Mouse (Mus musculus) liver, adult 2 months (tissue): ENCODE measurements around the gene Syn3. TPM values are rescaled to one million over a fixed set of nuclear protein-coding genes. Genes with fewer than 3 reads are reported as not detected.

Source experiments
- DNase-seq: peaks from one replicate; pipeline ENCODE4 v3.0.0-alpha.2; 2011; ENCODE audit warnings: low read depth, low spot score; ENCODE audit errors: extremely low read depth
- H3K27ac ChIP-seq: fragments of 200-500 bp; replicated peaks from 2 replicates; pipeline ENCODE4 v1.5.1; 2012; ENCODE audit warnings: low read depth, mild to moderate bottlenecking, control low read depth, inconsistent platforms, low read length; ENCODE audit not compliant: insufficient read depth
- H3K27me3 ChIP-seq: fragments of 200-500 bp; 2 replicates; pipeline ENCODE4 v1.6.1; 2012; ENCODE audit warnings: mild to moderate bottlenecking, moderate library complexity, low read length, inconsistent platforms; ENCODE audit not compliant: control insufficient read depth, insufficient read depth
- H3K36me3 ChIP-seq: fragments of 200-500 bp; 2 replicates; pipeline ENCODE4 v1.6.1; 2012; ENCODE audit warnings: low read length, inconsistent platforms; ENCODE audit not compliant: control insufficient read depth, insufficient read depth
- H3K4me1 ChIP-seq: fragments of 200-500 bp; 2 replicates; pipeline ENCODE4 v1.6.1; 2011; ENCODE audit warnings: low read length; ENCODE audit not compliant: control insufficient read depth, insufficient read depth
- H3K4me3 ChIP-seq: fragments of 200-500 bp; 2 replicates; pipeline ENCODE4 v1.5.1; 2011; ENCODE audit warnings: low read depth, mild to moderate bottlenecking, control low read depth, low read length, moderate library complexity; ENCODE audit not compliant: insufficient read depth
- H3K79me2 ChIP-seq: fragments of 200-500 bp; 2 replicates; pipeline ENCODE4 v1.6.1; 2012; ENCODE audit warnings: inconsistent platforms, mild to moderate bottlenecking, low read length, moderate library complexity; ENCODE audit not compliant: control insufficient read depth, insufficient read depth
- H3K9ac ChIP-seq: fragments of 200-500 bp; 2 replicates; pipeline ENCODE4 v1.6.1; 2012; ENCODE audit warnings: low read depth, mild to moderate bottlenecking, control low read depth, inconsistent platforms, low read length
- CTCF ChIP-seq: fragments of 200-500 bp; IDR thresholded peaks from 2 replicates; pipeline ENCODE4 v1.5.1; 2011; ENCODE audit warnings: low read depth, low read length, control low read depth
- POLR2A ChIP-seq: fragments of 200-500 bp; IDR thresholded peaks from 2 replicates; pipeline ENCODE4 v1.6.1; 2011; ENCODE audit warnings: low read length, control low read depth; ENCODE audit not compliant: insufficient read depth; ENCODE audit errors: extremely low read depth
- WGBS: fragments of 180-500 bp; shearing (Covaris S2); methylation state at CpG from one replicate; pipeline ENCODE4 v1.1.7; 2018; 5-methylcytosine and 5-hydroxymethylcytosine counted together
- polyA plus RNA-seq: library from polyadenylated mRNA; depleted of rRNA; stranded (reverse); fragments of >200 nt; gene quantifications from 2 replicates; pipeline ENCODE4 v1.2.3, GENCODE M21; 2012
- total RNA-seq: library from RNA; depleted of rRNA; stranded (reverse); fragments of >200 nt; gene quantifications from 2 replicates; pipeline ENCODE4 v1.2.3, GENCODE M21; 2014

Gene Syn3
- total and polyA plus RNA-seq, 2 experiments, result 0.81 to 0.83 TPM

GRCm38 (mm10) chr10:86275585-86275984, 223.1 kb downstream of the Syn3 start:
- 91% methylated on average over 5 of the region's 5 CpGs for WGBS
- Histone ChIP-seq H3K27me3 (no peaks in the 10 kb centered on the region), H3K4me1 (peaks cover 2% of the 10 kb centered on the region; the same call in 1 of the 2 replicates), H3K36me3 (no peaks in the 10 kb centered on the region), H3K9ac (no peak overlapping the region), H3K79me2 (no peaks in the 10 kb centered on the region), H3K4me3 (no peak overlapping the region), H3K27ac (no peak overlapping the region)
- no peak for DNase-seq
- TF ChIP-seq POLR2A, result no peak
- TF ChIP-seq CTCF, result no peak

- Histone ChIP-seq H3K27ac (peak overlapping the region; percentile 87), H3K4me1 (peaks cover 2% of the 10 kb centered on the region; the same call in 1 of the 2 replicates), H3K36me3 (no peaks in the 10 kb centered on the region), H3K27me3 (no peaks in the 10 kb centered on the region), H3K9ac (no peak overlapping the region), H3K79me2 (no peaks in the 10 kb centered on the region), H3K4me3 (no peak overlapping the region)
- WGBS, result 65% methylated on average over 19 of the region's 19 CpGs
- DNase-seq, result peak; percentile 49
- TF ChIP-seq CTCF (no peak), POLR2A (no peak)
Measured at GRCm38 (mm10) chr10:86273410-86274191, 225.1 kb downstream of the Syn3 start.

DNA sequence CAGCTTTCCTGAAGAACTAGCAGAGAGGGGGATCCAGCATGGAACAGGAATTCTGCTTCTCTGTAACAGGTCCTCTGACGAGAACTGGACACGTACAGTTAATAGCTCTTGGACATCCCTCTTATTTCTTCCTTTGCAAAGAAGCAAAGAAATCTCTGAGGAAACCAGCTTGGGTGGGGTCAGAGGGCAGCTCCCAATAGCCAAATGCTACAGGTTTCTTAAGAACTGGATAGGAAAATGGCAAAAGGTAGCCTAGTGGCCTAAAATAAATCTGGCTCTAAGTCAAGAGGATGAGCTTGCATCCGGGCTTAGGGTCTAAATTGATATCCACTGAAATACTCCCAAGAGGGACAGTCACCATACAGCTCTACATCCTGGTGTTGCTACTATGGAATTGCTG, 225.9 kb downstream of the Syn3 start:
- no peak overlapping the region for H3K4me3 ChIP-seq
- no peak for DNase-seq
- peak overlapping the region; percentile 54 for H3K27ac ChIP-seq
- no peaks in the 10 kb centered on the region for H3K36me3 ChIP-seq
- H3K79me2 ChIP-seq, result no peaks in the 10 kb centered on the region
- TF ChIP-seq POLR2A (no peak), CTCF (no peak)
- H3K9ac ChIP-seq, result no peak overlapping the region
- H3K27me3 ChIP-seq, result no peaks in the 10 kb centered on the region
- H3K4me1 ChIP-seq, result peaks cover 2% of the 10 kb centered on the region; the same call in 1 of the 2 replicates
- WGBS, result 88% methylated on average over 3 of the region's 3 CpGs

GRCm38 (mm10) chr10:86270254-86270653, 228.4 kb downstream of the Syn3 start:
- peak; percentile 15 for DNase-seq
- Histone ChIP-seq H3K4me3 (no peak overlapping the region), H3K27ac (no peak overlapping the region), H3K27me3 (no peaks in the 10 kb centered on the region), H3K9ac (no peak overlapping the region), H3K4me1 (peaks cover 2% of the 10 kb centered on the region; the same call in 1 of the 2 replicates), H3K36me3 (no peaks in the 10 kb centered on the region), H3K79me2 (no peaks in the 10 kb centered on the region)
- TF ChIP-seq CTCF (no peak), POLR2A (no peak)
- WGBS, result 56% methylated on average over 3 of the region's 3 CpGs

DNA sequence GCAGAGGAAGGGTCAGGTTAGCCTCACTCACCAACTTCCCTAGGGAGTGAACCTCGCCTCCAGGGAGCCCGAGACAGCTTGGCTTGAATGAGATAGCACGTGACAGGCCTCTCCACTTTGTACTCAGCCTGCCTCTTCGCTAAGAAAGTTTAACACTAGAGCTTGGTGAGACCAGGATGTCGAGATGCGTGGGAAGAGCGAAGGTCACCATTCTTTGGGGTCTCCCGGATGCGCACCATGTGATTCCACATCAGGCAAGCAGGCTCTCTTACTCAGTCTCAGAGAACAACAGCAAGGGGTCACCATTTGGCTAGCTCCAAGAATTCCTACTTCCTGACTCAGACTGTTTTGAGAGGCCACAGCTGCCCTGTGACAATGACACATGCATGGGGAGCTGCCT, 234.1 kb downstream of the Syn3 start:
- TF ChIP-seq POLR2A (no peak), CTCF (no peak)
- H3K36me3 ChIP-seq, result no peaks in the 10 kb centered on the region
- WGBS, result 85% methylated on average over 9 of the region's 9 CpGs

DNA sequence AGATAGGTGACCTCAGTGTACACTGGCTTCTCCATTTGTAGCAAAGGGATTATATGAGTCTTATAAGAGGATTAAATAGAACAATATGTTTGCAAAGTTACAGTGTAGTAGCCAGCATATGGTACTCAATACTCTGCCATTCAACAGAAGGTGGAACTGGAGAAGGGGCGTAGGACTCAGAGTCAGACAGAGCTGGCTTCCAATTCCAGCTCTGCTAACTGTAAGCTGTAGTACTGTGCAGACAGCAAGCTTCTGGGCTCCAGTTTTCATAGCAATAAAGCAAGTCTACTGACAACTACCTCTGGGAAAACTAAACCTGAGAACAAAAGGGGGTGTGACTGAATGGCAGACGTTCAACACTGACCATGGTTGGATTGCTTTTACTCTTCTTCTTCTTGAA, 237.0 kb downstream of the Syn3 start:
- DNase-seq, result no peak
- no peak overlapping the region for H3K4me3 ChIP-seq
- no peak overlapping the region for H3K9ac ChIP-seq
- H3K27ac ChIP-seq, result no peak overlapping the region
- TF ChIP-seq POLR2A, result no peak
- TF ChIP-seq CTCF, result no peak
- no peaks in the 10 kb centered on the region for H3K36me3 ChIP-seq
- 90% methylated on average over 2 of the region's 2 CpGs for WGBS
- H3K4me1 ChIP-seq, result no peaks in the 10 kb centered on the region
- H3K27me3 ChIP-seq, result no peaks in the 10 kb centered on the region
- H3K79me2 ChIP-seq, result no peaks in the 10 kb centered on the region

More for the DNA sequence above, 234.1 kb downstream of the Syn3 start:
- Histone ChIP-seq H3K27me3 (no peaks in the 10 kb centered on the region), H3K27ac (no peak overlapping the region), H3K79me2 (no peaks in the 10 kb centered on the region), H3K4me3 (no peak overlapping the region), H3K4me1 (no peaks in the 10 kb centered on the region), H3K9ac (no peak overlapping the region)
- DNase-seq, result no peak
